Mouse (Mus musculus): Measurements from ENCODE around the gene Ufc1. TPM values are rescaled to one million over a fixed set of nuclear protein-coding genes. Genes with fewer than 3 reads are reported as not detected.
"Not testable (repeated sequence)": the region's sequence is repeated elsewhere in the genome, so short reads cannot be mapped to it uniquely, and the experiment has no call there.

Gene Ufc1
- 100 to 1,000 TPM; 104 to 112 TPM for total RNA-seq (2021)
- long read RNA-seq, experiment 1, transcript Ufc1-202 (6 exons, 914 nt) = minor isoform, 28 of 66 reads
- long read RNA-seq, experiment 1, transcript Ufc1-201 (7 exons, 1,007 nt) = major isoform, 30 of 66 reads
- long read RNA-seq, experiment 1, partial matches to known transcripts = 3 of 66 reads
- long read RNA-seq, experiment 1, other reads (novel, unspliced or antisense) = 2 of 66 reads
- long read RNA-seq, experiment 2, transcript Ufc1-201 (7 exons, 1,007 nt) = major isoform, 29 of 57 reads
- long read RNA-seq, experiment 2, transcript Ufc1-202 (6 exons, 914 nt) = minor isoform, 22 of 57 reads
- long read RNA-seq, experiment 2, partial matches to known transcripts = 2 of 57 reads
- long read RNA-seq, experiment 2, other reads (novel, unspliced or antisense) = 3 of 57 reads

DNA sequence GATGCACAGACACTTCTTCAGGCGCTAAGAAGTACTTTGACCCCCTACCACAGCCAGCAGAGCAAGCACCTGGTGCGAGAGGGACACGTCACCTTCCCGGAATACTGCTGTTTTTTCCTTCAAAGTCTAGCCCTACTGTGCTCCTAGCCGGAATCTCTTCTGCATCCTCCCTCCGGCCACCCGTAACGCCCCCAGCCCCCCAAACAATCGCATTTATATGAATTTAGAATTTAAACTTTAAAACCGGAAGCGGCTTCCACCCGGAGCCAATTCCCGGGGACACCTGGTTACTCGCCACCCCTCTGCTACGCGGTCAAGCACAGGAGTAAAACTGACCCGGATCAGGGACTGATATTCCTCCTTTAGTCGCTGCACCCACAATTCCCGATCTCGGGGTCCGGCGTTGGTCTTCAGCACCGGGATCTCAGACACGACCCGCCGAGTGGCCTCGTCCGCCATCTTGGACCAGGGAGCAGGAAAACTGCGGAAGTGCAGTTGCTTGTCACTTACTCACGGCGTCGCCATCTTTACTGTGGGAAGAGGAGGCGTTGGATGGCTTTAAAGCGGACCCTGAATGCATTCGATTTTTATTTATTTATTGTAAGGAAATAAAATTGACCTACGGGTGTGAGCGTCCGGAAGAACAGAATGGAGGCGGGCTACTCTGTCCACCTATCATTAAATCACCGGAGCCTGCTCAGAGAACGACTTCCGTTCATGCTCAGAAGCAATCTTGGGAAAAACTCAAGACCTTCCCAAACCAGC is at the start of gene Ufc1:
Ufc1 (minus strand) TSS at position 727 of the 765 bp plus-strand sequence.
- DNase-seq (ENCODE audit: low spot score in 2 of 2) = peak; percentile 71 to 85

DNA sequence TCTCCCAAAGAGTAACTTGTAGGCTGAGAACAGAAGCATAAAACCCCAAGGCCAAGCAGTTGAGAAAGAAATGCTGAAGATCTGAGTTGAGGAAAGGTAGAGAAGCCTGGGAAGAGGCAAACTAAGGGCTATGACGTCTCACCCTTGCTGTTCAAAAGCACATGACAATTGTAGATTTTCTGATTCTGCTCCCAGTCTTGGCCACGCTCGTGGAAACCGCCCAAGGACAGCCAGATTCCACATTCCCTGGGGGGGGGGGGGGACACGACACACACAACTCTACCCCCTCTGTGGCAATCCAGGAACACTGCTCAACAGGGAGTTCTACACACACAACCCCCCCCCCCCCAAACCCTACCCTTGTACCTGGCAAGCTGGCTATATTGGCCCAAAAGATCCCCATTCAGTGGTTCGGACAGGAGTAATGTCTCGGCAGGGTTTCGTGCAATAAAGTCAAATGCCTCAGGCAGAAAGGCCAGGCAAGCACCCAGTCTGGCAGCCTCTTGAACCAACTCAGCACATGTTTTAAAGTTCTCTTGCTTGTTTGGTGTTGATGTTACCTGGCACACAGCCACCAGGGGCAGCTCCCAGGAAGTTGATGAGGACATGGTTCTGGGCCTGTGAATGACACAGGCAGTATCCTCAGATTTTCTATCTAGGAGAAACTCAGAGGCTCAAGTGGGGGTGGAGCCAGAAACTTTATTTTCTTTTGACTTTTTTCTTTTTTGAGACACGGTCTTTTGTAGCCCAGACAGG is 49.3 kb upstream of the Ufc1 start:
- no peak for DNase-seq (ENCODE audit: low spot score in 2 of 2)

DNA sequence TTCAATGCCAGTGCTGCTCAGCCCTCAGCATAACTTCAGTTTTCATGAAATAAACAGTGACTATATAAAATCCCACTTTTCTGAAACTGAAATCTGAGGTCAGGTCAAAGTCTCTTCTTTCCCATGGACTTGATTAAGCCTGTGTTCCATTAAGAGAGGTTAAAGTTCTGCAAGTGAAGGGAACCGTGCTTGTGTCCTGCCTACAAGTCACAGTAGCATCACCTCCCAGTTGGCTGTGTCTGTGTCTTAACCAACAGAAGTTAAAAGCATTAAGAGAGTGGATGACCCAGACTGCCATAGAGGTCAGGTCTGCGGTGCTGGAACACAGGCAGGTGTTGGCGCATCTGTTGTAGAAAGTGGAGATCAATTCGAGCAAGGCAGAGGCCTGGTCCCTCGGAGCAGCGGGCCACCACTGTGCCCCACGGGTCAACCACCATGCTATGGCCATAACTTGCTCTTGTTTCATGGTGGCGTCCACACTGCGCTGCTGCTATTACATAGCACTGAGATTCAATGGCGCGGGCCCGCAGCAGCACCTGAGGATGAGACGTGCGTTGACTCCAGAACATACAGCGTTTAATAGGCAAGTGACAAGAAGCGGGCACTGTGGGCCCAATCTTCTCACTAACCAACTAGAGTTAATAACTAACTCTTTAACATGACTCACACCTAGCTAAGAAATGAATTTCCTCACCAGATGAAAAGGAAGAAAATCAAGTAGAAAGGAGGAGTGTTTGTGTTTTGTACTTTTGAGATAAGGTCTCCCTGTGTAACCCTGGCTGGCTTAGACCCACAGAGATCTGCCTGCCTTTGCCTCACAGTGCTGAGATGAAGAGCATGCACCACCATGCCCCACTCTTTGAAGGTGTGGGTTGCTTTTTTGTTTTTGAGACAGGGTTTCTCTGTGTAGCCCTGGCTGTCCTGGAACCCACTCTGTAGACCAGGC is 47.7 kb upstream of the Ufc1 start:
- DNase-seq (ENCODE audit: low spot score in 2 of 2) = no peak

DNA sequence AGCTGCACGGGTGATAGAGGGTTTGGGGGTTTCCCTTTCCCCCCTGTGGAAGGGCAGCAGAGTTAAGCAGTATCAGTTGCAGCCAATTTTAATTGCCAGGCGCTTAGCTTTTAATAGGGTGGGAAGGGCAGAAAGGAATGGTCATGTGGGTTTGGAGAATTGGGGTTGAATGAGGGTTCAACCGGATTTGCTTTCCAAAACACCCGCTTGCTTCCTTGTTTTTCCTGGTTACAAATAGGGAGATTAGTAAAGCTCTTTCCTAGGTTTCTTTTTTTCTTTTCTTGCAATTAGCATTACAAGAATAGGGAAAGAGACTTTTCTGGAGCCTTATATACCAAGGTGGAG is 35.4 kb upstream of the Ufc1 start:
- DNase-seq (ENCODE audit: low spot score in 2 of 2) = no peak

DNA sequence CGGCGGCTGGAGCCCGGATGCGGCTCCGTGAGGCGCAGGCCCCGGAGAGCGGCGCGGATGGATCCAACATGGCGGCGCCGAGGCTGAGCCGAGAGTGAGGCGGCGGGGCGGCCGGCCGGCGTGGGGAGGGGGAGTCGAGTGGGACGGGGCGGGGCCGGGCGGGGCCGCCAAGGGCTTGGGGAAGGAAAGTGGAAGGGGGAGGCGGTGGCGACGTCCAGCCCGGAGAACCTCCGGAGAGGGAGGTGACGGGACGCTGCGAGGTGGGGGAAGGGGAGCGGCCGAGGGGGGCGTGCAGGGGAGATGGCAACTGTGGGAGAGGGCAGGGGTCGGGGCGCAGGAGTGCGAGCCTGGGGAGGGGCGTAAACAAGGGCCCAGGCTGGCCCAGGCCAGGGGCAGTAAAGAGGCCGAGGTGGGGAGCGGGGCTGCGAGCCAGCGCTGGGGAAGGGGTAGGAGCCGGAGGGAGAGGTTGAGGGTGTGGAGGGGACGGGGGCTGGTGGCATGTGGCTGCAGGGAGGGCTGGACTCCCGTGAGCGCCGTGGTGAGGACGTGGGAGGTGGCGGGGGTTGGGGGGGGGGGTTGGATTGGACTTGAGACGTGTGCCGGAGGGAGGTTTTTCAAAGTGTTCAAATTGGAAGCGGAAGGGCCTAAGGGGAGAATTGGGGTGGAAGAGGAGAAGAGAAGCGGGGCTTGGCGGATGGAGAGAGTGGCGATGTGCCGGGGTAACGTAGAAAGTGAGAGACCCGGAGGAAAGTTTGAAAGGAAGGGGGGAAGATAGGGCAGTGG is 34.8 kb upstream of the Ufc1 start:
- DNase-seq (ENCODE audit: low spot score in 2 of 2) = peak in 1 of 2 experiments; percentile 24

DNA sequence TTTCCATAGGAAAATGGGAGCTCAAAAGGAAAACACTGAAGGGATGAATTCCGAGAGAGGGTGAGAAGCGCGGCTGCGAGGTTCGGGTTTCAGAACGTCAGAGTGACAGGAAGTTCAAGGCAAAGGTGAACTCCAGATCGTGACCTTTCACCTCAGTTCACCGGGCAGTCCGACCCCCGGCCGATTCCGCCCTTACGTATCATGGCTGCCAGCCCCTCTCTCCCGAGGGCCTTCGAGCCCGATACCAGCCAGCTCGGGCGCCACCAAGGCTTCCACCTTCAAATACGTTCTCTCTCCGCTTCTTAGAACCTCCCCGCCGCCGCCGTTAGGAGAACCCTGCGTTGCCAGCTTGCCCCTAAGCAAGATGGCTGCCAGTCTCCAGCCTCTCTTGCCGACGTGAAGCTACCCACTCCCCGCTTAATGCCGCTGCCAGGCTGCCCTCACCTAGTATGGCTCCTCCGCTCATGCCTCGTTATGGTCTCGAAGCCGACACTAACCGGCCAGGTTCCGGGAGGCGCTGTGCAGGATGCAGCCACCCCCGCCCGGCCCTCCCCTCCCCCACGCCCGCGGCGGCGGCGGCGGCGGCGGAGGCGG is 34.1 kb upstream of the Ufc1 start, which contains the start of gene Dedd:
Dedd (plus strand) TSS at position 307 of the 594 bp plus-strand sequence.
- DNase-seq (ENCODE audit: low spot score in 2 of 2) = peak; percentile 87 to 89

DNA sequence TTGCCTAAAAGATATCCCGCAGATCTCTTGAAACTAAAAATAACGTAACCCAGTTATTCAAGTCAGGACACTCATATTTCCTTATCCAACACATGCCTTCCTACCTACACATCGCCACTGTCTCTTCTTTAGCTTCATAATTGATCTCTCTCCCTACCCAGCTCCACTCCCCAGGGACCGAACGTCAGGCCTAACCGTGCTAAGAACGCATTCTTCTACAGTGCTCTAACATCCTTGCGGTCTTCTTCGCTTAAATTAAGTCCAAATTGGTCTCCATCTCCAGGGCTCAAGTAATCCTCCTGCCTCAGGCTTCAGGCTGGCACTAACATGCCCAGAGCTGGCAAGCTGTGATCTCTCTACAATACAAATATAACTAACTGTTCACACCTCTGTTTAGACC is 33.4 kb upstream of the Ufc1 start:
- DNase-seq (ENCODE audit: low spot score in 2 of 2) = no peak

DNA sequence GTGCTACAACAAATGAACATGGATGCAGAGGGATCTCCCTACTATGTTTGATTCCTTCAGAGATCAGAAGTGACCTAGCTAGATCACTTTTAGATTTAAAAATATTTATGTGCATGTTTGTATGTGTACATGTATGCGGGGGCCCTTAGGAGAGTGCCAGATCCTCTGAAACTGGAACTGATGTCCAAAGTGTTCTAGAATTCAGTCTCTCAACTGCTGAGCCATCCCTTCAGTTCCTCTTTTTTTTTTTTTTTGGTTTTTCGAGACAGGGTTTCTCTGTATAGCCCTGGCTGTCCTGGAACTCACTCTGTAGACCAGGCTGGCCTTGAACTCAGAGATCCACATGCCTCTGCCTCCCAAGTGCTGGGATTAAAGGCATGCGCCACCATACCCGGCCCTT is 31.8 kb upstream of the Ufc1 start:
- DNase-seq (ENCODE audit: low spot score in 2 of 2) = not testable (repeated sequence)

DNA sequence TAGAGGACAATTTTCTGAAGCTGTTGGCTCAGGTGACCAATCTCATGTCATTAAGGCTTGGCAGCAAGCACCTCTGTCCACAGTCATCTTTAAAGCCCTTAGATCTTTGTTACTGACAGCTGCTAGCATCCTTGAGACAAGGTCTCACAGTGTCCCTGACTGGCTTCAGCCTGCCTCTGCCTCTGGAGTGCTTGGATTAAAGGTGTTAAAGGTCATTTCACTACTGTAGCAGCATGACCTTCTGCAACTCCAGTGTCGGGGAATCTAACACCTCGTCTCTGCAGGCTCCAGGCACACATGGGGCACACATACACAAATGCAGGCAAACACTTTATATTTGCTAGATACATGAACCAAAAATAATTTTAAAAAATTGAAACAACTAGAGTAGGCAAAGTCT is 30.7 kb upstream of the Ufc1 start:
- no peak for DNase-seq (ENCODE audit: low spot score in 2 of 2)

DNA sequence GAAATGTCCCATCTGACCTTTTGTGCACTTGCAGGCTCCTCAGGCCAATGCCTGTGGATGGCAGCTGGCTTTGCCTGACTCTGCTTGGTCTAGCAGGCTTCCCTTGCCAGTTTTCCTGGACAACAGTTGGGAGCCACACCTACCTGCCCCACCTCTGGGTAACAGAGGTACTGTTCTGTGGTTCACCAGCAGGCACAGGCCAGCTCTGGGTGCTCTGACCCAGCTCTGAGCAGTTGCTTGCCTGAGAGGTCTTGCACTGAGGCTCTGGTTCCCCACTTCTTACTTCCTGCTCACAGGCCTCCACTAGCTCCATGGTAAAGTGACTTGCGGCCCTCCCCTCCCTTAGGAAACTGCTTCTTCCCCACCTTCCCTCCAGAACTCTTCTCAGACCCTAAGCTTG is 27.2 kb upstream of the Ufc1 start:
- DNase-seq (ENCODE audit: low spot score in 2 of 2) = no peak

DNA sequence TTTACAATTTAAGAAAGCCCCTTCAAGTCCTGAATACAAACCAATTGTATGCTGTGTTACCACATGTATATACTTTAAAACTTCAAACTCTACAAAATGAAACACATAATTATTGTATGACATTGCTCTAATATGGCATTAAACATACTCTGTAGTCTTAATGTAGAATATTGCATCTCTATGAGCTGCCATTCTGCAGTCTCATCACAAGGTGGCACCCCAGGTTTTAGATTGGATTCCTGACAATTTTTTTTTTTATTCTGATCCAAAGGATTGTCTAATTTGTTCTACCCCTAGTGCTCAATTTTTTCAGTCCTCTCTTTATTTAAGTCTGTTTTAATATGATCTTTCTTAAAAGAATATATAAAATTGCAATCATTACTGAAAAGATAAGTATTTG is 26.6 kb upstream of the Ufc1 start:
- DNase-seq (ENCODE audit: low spot score in 2 of 2) = no peak

DNA sequence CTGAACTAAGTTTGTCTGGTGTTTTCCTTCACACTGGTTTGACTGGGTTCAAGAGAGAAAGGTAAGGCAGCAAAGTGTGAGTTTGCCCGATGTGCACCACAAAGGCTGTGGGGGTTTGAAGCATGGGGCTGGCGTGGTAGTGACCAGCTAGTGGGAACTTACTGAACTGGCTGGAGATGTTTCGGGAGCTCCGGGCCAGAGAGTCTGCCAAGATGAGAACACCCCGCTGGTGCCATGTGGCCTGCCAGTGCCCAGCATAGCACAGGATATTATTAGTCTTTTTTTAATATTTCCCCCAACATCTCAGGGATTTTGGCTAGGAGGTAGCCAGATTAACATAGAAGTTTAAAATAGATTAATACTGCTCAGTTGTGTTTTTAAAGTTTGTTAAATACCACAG is 25.3 kb upstream of the Ufc1 start:
- DNase-seq (ENCODE audit: low spot score in 2 of 2) = no peak

DNA sequence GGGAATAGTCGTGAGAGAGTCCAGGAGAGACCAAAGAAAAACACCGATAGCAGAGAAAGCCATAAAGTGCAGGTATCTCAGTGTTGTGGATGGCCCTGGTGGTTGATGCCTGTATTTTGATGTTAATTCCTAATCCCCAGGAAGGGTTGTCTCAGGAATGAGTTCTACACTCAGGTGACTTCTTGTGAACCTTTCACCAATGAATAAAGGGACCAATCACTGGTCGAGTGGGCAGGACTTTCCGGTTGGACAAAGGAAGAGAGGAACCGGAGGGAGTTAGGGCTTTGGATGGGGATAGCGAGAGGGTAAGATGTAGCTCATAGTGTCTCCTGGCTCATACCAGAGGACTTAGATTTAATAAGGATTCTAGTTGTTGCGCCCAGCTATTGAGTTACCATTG is 24.9 kb upstream of the Ufc1 start:
- DNase-seq (ENCODE audit: low spot score in 2 of 2) = no peak

DNA sequence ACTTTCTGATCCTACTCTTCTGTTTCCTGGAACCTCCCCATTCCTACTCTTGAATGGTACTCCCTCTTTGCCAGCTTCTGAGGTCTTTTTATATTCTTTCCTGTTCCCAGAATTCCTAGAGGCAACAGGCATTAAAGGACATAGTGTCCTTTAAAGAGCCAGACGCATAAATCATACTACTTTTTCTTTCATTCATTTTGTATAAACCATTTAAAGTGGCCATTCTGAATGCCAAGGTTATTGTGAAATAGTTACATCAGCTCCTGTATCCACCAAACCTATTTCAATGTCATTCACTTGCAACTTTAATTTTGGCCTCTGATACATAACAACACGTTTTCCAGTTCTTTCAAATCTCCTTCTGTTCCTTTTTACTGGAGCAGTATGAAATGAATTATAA is 14.5 kb upstream of the Ufc1 start:
- no peak for DNase-seq (ENCODE audit: low spot score in 2 of 2)

DNA sequence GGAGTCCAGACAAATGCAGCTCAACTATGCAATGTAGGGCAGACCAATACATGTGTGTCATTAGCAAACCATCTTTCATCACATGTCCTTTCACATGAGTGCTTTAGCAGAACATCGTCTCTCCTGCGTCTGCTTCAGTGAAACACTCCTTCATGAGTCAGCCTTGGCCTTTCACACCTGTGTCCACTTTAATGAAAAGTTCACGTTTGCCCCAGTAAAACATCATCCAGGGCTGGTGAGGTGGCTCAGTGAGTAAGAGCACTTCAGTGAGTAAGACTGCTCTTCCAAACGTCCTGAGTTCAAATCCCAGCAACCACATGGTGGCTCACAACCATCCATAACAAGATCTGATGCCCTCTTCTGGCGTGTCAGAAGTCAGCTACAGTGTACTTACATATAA is 11.3 kb upstream of the Ufc1 start:
- DNase-seq (ENCODE audit: low spot score in 2 of 2) = not testable (repeated sequence)

DNA sequence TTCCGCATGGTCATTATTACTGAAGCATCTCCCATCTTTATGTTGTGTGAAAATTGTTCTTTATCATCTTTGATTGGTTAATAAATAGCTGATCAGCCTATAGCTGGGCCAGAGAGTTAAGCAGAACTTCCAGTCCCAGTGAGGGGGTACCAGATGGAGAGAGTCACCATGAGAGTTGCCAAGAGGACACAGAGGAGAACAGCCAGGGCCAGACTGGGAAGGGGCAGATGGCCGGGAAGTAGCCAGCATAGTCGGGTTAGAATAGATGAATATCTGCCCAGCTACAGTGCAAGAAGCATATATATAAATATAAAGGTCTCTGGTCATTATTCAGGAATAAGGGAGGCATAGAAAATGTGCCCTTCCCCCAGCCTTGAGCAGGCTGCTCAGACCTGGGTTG is 3.4 kb upstream of the Ufc1 start:
- DNase-seq (ENCODE audit: low spot score in 2 of 2) = no peak

DNA sequence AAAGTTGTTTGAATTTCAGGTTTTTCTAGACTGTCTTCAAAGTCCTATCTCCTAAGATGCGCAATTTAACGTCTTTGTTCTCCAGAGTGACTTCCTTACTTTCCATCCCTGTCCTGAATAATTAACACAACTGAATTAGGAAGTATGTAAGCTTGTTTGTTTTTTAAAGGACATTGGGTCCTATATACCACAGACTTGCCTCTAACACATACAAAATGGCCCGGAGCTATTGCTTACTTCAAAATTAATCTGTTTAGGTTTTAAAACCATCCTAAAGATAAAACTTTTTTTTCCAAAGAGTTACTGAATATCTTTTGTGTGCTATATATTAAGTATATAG is 209 bp upstream of the Ufc1 start:
- no peak for DNase-seq (ENCODE audit: low spot score in 2 of 2)

DNA sequence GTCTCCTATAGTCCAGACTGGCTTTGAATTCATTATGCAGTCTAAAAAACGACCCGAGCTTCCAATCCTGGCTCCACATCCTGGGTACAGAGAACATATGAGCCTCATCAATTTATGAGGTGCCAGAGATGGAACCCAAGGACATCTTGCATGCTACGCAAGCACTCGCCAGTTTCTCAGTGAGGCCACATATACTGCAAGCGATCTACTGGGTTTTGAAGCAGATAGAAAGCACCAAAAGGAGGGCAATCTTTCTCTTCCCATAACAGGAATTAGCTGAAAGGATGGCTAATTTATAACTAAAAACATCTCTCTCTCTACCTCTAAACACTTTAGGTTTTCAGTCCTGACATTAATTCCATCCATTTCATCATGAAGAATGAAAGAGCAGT is 922 bp downstream of the Ufc1 start:
- no peak for DNase-seq (ENCODE audit: low spot score in 2 of 2)

DNA sequence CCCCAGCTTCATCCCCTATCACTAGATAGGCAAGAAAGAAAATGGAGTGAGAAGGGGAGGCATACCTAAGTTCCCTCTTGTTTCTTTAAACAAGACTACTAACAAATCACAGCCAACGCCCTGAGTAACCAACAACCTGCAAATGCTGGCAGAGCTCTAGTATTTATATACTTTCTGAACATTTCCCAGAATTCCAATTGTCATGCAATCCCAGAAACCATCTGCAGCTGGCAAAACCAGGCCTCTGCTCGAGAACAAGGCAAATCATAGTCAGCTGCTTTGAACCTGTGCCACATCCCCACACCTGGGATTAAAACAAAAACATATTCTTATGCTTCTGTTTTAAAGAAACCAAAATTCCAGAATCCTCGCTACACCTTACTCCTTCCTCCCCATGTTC is 1.5 kb downstream of the Ufc1 start:
- no peak for DNase-seq (ENCODE audit: low spot score in 2 of 2)

DNA sequence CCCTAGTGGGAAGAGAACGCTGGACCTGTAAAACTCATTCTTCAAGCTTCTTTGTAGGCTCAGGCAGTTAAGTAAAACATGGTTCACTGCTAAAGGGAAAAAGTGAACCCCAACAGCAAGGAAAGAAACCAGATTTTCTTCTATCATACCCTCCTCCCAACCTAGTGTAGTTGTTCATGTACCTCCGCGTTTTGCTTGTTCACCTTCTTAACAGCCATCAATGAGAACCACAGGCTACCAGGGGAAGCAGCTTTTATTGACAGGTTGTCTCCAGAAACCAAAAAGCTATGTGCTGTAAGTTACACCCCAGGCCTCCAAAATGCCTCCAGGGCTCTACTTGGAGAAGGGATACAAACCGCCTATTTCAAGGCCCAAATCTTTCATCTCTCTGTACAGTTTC is 6.5 kb downstream of the Ufc1 start:
- DNase-seq (ENCODE audit: low spot score in 2 of 2) = no peak
